Mouse (Mus musculus) limb, embryonic 13.5 days (tissue): ENCODE results near the gene Fev. TPM values are rescaled to one million over a fixed set of nuclear protein-coding genes. Genes with fewer than 3 reads are reported as not detected.
A peak's percentile ranks its signal among the peaks of the same experiment; 100 is the strongest.

Experiments
- ATAC-seq: fragments of 200-750 bp; cut with Nextera tagmentation; 2 replicates; pipeline ENCODE4 v1.8.0; 2017; ENCODE audit warnings: low read depth, moderate number of reproducible peaks, moderate TSS enrichment; ENCODE audit not compliant: low FRiP score
- H3K27ac ChIP-seq: fragments of 300-500 bp; sonication (generic); 2 replicates; pipeline ENCODE4 v1.5.1; 2015; ENCODE audit warnings: inconsistent platforms, mild to moderate bottlenecking, moderate library complexity
- H3K27me3 ChIP-seq: fragments of 300-500 bp; sonication (generic); 2 replicates; pipeline ENCODE4 v1.6.1; 2015; ENCODE audit warnings: mild to moderate bottlenecking, inconsistent platforms
- H3K36me3 ChIP-seq: fragments of 300-500 bp; sonication (generic); 2 replicates; pipeline ENCODE4 v1.6.1; 2015; ENCODE audit warnings: inconsistent platforms, mild to moderate bottlenecking, moderate library complexity
- H3K4me1 ChIP-seq: fragments of 300-500 bp; sonication (generic); 2 replicates; pipeline ENCODE4 v1.6.1; 2015; ENCODE audit warnings: inconsistent platforms
- H3K4me2 ChIP-seq: fragments of 300-500 bp; sonication (generic); replicated peaks from 2 replicates; pipeline ENCODE4 v1.6.1; 2015; ENCODE audit warnings: inconsistent platforms, mild to moderate bottlenecking, moderate library complexity
- H3K4me3 ChIP-seq: fragments of 300-500 bp; sonication (generic); 2 replicates; pipeline ENCODE4 v1.5.1; 2015; ENCODE audit warnings: moderate library complexity, mild to moderate bottlenecking, inconsistent platforms
- H3K9ac ChIP-seq: fragments of 300-500 bp; sonication (generic); 2 replicates; pipeline ENCODE4 v1.6.1; 2015; ENCODE audit warnings: mild to moderate bottlenecking, inconsistent platforms
- H3K9me3 ChIP-seq: fragments of 300-500 bp; sonication (generic); 2 replicates; pipeline ENCODE4 v1.6.1; 2016; ENCODE audit warnings: inconsistent platforms
- WGBS: fragments of 180-500 bp; shearing (Covaris S2); methylation state at CpG from one replicate; pipeline ENCODE4 v1.1.7; 2015; 5-methylcytosine and 5-hydroxymethylcytosine counted together
- polyA plus RNA-seq: library from polyadenylated mRNA; unstranded; fragments of >200 nt; fragmentation: Nextera tagmentation; extraction: Ambion mirVana; gene quantifications from 2 replicates; pipeline ENCODE4 v1.2.1, GENCODE M21; 2015

Gene Fev
- 0.11 TPM in 1 of 2 replicates, not detected in the other for polyA plus RNA-seq

- Histone ChIP-seq H3K9me3 (no peaks in the 10 kb centered on the region), H3K9ac (no peak within 1 kb of the TSS), H3K4me1 (peaks cover 31% of the 10 kb centered on the region), H3K4me3 (peak within 1 kb of the TSS; percentile 31), H3K27ac (no peak within 1 kb of the TSS), H3K36me3 (no peaks in the 10 kb centered on the region), H3K4me2 (peak within 1 kb of the TSS; percentile 52), H3K27me3 (peaks cover 97% of the 10 kb centered on the region)
- ATAC-seq = no peak
- WGBS = 2% methylated on average over 42 of the region's 43 CpGs
Observed at GRCm38 (mm10) chr1:74885369-74886042, at the start of gene Fev. Gene Fev (minus strand): TSS chr1:74885419.

DNA sequence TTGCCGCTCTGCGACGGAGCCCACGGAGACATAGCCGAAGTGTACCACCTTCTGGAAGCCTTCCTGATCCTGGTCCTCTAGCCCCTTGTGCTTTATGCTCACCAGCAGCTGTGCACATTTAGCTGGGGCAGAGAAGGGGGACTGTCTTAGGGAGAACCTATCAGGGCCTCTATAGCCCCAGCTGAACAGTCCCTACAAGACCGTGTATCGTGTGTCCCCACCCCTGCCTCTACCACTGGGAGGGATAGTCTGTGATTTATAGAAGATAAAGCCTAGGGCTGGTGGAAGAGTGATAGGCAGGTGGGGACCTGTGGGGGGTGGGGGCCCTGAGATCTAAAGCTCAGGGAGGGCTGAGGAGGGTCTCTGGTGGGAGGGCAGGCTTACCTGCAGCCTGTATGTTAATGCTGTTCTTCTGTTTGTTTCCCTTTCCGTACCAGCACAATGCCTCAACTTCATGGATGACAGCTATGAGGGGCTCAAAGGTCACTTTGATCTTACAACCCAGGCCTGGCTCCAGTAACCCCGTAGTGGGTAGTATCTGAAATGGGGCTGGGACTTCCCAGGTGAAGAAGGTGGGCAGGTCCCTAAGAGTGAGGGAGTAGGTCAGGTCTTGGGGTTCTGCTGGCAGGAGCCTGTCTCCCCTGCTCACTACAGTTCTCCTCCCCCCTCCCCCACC is 42.5 kb upstream of the Fev start:
- Histone ChIP-seq H3K9me3 (no peaks in the 10 kb centered on the region), H3K27me3 (peaks cover 66% of the 10 kb centered on the region), H3K4me1 (no peaks in the 10 kb centered on the region), H3K9ac (no peak overlapping the region), H3K27ac (no peak overlapping the region), H3K36me3 (no peaks in the 10 kb centered on the region), H3K4me3 (no peak overlapping the region), H3K4me2 (no peak overlapping the region)
- WGBS = 74% methylated on average over 9 of the region's 9 CpGs
- ATAC-seq = peak; percentile 36; the same call in 1 of the 2 replicates

GRCm38 (mm10) chr1:74926721-74927120 is 41.5 kb upstream of the Fev start:
- H3K9me3 ChIP-seq = no peaks in the 10 kb centered on the region
- no peaks in the 10 kb centered on the region for H3K36me3 ChIP-seq
- peaks cover 65% of the 10 kb centered on the region for H3K27me3 ChIP-seq
- WGBS = 36% methylated on average over 6 of the region's 6 CpGs
- no peaks in the 10 kb centered on the region for H3K4me1 ChIP-seq
- ATAC-seq = no peak
- no peak overlapping the region for H3K27ac ChIP-seq
- H3K9ac ChIP-seq = no peak overlapping the region
- H3K4me3 ChIP-seq = no peak overlapping the region
- no peak overlapping the region for H3K4me2 ChIP-seq

GRCm38 (mm10) chr1:74924464-74924863 is 39.2 kb upstream of the Fev start:
- 63% methylated on average over 4 of the region's 4 CpGs for WGBS
- H3K4me1 ChIP-seq = no peaks in the 10 kb centered on the region
- peaks cover 57% of the 10 kb centered on the region for H3K27me3 ChIP-seq
- H3K27ac ChIP-seq = no peak overlapping the region
- no peak overlapping the region for H3K9ac ChIP-seq
- no peaks in the 10 kb centered on the region for H3K9me3 ChIP-seq
- no peaks in the 10 kb centered on the region for H3K36me3 ChIP-seq
- no peak for ATAC-seq
- H3K4me2 ChIP-seq = no peak overlapping the region
- H3K4me3 ChIP-seq = no peak overlapping the region

DNA sequence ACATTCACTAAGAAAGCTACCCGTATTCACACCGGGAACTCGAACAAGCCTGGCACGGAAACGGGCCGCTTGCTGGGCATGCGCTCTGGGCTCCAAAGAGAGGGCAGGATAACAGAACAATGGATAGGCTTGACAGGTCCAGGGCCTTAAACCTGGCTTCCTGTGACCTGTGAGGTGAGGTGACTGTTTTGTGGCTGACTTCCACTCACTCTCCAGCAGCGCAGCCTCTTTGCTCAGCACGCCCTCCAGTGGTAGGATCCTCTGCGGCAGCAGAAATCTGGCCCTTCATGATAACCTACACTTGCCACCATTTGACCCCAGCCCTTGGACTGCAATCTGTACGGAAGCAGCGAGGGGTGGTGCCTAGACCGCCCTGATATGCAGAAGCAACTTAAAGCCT is 30.5 kb upstream of the Fev start:
- Histone ChIP-seq H3K9me3 (no peaks in the 10 kb centered on the region), H3K36me3 (no peaks in the 10 kb centered on the region), H3K4me1 (no peaks in the 10 kb centered on the region), H3K27me3 (peaks cover 35% of the 10 kb centered on the region), H3K9ac (no peak overlapping the region), H3K4me3 (no peak overlapping the region), H3K27ac (no peak overlapping the region), H3K4me2 (no peak overlapping the region)
- 29% methylated on average over 13 of the region's 13 CpGs for WGBS
- no peak for ATAC-seq

DNA sequence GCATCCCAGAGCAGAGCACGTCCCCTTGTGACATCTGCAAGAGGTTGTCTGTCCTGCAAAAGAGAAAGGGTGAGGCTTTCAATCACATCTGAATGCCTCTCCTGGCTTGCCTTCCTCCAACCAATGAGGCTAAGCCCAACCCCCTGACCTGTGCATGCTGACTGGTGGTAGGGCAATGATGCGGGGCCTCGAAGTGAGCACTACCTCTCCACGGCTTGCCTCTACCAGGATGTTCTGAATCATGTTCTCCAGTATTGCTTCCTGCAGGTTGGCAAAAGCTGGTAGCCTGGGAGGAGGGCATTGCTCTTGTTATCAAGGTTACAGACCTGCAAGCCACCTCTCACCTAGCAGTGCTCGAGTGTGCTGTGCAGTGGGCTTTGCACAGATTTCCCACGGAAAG is 17.0 kb upstream of the Fev start:
- H3K9me3 ChIP-seq = no peaks in the 10 kb centered on the region
- H3K4me1 ChIP-seq = peaks cover 27% of the 10 kb centered on the region
- no peak for ATAC-seq
- no peak overlapping the region for H3K4me2 ChIP-seq
- H3K9ac ChIP-seq = no peak overlapping the region
- 22% methylated on average over 6 of the region's 6 CpGs for WGBS
- no peak overlapping the region for H3K27ac ChIP-seq
- peaks cover 98% of the 10 kb centered on the region for H3K27me3 ChIP-seq
- H3K4me3 ChIP-seq = no peak overlapping the region
- no peaks in the 10 kb centered on the region for H3K36me3 ChIP-seq

GRCm38 (mm10) chr1:74901686-74902085 is 16.5 kb upstream of the Fev start:
- WGBS = 10% methylated on average over 3 of the region's 3 CpGs
- H3K4me1 ChIP-seq = peaks cover 27% of the 10 kb centered on the region
- no peak overlapping the region for H3K4me2 ChIP-seq
- no peak overlapping the region for H3K4me3 ChIP-seq
- no peak overlapping the region for H3K27ac ChIP-seq
- H3K27me3 ChIP-seq = peaks cover 99% of the 10 kb centered on the region
- ATAC-seq = no peak
- H3K36me3 ChIP-seq = no peaks in the 10 kb centered on the region
- no peak overlapping the region for H3K9ac ChIP-seq
- H3K9me3 ChIP-seq = no peaks in the 10 kb centered on the region

DNA sequence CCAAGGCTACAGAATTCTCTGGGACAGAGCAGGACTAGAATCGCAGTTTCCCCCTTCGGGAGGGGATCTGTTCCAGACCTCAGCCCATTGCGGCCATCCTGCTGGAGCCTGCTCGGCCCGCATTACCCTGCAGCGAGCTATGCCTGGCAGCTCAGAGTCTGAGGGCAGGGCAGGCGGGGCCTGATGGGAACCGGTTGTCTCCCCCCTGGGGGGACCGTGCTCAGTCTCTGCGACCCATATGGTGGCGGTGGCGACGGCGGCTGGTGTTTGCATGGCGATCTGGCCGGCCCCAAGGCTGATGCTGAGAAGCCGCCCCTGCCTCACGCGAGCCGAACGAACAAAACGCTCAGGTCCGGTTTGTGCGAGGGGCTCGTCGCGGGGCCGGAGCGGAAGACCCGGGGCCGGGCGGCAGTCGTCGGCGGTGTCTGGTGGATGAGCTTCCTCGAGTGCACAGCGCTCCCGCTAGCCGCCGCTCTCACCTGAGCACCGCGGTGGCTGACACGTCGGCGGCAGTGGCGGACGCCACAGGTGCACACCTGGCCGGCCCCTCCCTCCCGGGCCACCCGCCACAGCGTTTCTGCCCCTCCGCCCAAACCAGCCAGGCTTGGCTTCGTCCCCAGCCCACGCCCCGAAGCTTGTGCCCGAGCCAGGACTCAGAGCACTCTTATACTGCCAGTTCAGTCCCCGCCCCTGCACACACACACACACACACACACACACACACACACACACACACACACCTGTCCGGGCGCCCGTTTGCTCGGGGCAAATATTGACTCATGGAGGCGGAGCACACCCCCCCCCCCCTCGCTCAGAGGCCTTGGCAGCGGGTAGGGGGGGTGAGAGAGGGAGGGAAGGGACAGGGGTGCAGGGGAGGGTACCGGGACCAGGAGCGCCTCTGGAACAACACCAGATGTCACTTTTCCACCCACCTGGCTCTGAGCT is 15.4 kb upstream of the Fev start:
- WGBS = under 1% methylated on average over 63 of the region's 66 CpGs
- Histone ChIP-seq H3K4me3 (peak overlapping the region; percentile 30), H3K9me3 (no peaks in the 10 kb centered on the region), H3K9ac (no peak overlapping the region; the same call in 1 of the 2 replicates), H3K36me3 (no peaks in the 10 kb centered on the region), H3K4me2 (peak overlapping the region; percentile 65), H3K27me3 (peaks cover 100% of the 10 kb centered on the region), H3K4me1 (peaks cover 27% of the 10 kb centered on the region), H3K27ac (no peak overlapping the region)
- ATAC-seq = no peak

DNA sequence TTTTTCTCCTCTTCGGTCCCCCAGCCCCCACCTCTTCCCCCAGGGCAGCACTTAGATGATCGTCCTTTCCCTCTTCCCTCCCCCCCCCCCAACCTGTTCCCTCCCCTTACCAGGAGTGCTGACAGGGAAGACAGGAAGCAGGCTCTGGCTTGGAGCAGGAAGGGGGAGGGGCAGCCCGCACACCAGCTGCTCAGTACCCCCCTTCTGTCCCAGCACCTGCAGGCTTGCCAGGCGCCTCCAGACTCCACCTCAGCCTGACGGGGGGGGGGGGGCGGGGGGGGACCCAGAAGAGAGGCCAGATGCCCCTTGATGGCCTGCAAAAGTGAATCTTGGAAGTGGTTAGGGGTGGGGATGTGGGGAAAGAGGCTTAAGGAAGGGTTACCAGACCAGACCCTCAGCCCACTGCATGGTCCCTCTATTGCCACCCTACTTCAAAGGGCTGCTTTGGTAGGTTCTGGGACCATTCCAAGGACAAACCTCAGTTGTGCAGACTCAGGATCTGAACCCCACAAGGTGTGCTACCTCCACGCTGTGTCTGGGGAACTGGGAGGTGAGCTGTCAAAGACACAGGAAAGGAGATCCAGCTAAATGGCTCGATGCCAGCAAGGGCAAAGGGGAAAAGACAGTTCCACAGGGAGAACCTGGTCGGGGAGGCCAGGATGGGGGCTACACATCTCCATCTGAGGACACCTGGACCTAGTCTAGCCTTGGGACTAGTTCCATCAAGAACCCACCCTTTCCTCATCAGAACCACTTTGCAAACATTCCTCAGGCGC is 13.6 kb upstream of the Fev start:
- H3K4me3 ChIP-seq = no peak overlapping the region
- H3K4me2 ChIP-seq = no peak overlapping the region
- peaks cover 99% of the 10 kb centered on the region for H3K27me3 ChIP-seq
- no peak overlapping the region for H3K9ac ChIP-seq
- H3K4me1 ChIP-seq = peaks cover 27% of the 10 kb centered on the region
- H3K9me3 ChIP-seq = no peaks in the 10 kb centered on the region
- no peak overlapping the region for H3K27ac ChIP-seq
- no peaks in the 10 kb centered on the region for H3K36me3 ChIP-seq
- no peak for ATAC-seq
- 7% methylated on average over 7 of the region's 10 CpGs for WGBS

DNA sequence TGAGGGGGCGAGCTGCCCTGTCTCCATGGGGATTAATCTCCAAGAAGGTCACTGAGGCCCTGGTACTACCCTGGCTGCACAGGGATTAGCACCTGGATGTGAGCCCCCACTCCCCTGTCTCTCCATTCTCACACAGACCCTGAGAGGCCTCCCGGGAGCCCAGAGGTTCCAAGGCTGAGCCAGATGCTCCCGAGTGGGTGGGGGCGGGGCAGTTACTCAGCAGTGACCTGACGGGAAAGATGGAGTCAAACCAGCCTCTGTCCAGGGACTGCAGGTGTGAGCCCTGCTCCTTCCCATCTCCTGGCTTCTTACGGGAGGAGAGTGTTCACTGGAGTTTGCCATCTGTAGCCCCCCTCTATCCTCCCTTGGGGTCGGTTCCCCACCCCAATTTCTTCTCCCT is 12.8 kb upstream of the Fev start:
- Histone ChIP-seq H3K27me3 (peaks cover 99% of the 10 kb centered on the region), H3K9me3 (no peaks in the 10 kb centered on the region), H3K27ac (no peak overlapping the region), H3K4me1 (peaks cover 27% of the 10 kb centered on the region), H3K9ac (no peak overlapping the region), H3K36me3 (no peaks in the 10 kb centered on the region), H3K4me3 (no peak overlapping the region), H3K4me2 (no peak overlapping the region)
- 3% methylated on average over 7 of the region's 7 CpGs for WGBS
- no peak for ATAC-seq

DNA sequence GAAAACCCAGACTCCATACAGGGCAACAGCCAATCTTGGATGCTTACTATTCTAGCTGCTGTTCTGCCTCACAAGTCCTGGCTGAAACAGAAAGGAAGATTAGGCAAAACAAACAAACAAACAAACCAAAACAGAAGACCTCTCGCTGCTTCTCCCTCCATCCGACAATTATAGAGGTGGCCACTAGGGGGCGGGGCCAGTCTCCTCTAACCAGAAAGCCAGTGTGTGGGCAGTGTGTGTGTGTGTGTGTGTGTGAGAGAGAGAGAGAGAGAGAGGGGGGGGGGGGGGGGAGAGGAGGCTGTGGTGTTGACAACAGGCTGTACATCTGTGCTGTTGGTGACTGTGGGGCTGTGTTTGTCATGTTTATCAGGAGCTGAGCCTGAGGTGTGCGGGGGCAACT is 9.7 kb upstream of the Fev start:
- no peak overlapping the region for H3K4me3 ChIP-seq
- no peak for ATAC-seq
- no peaks in the 10 kb centered on the region for H3K9me3 ChIP-seq
- no peak overlapping the region for H3K4me2 ChIP-seq
- 17% methylated on average over 4 of the region's 4 CpGs for WGBS
- H3K4me1 ChIP-seq = peaks cover 15% of the 10 kb centered on the region
- peaks cover 99% of the 10 kb centered on the region for H3K27me3 ChIP-seq
- H3K9ac ChIP-seq = no peak overlapping the region
- no peak overlapping the region for H3K27ac ChIP-seq
- H3K36me3 ChIP-seq = no peaks in the 10 kb centered on the region
